In genomic region chr9:35098762-35099161, GRCm38 (mm10) we compare ENCODE assay signal across 10 mouse cellular contexts. TPM values are rescaled to one million over a fixed set of nuclear protein-coding genes. Genes with fewer than 3 reads are reported as not detected.
DNase-seq lines count a peak whose midpoint lies in the region; ATAC-seq and TF ChIP-seq lines count a peak whose summit lies in the region.
"Had no signal": no experiment of that assay in that cellular context is flagged by ENCODE, and none has a peak within 500 bp of the region (broad histone marks: within the 10 kb centered on the region; RNA-seq: fewer than 3 reads in every experiment).

No protein-coding gene starts in this region.

- no peak overlapping the region for H3K27ac ChIP-seq in thymus, adult 2 months (ENCODE audit: control insufficient read depth, insufficient read depth, low read length)
- H3K27ac ChIP-seq in liver, embryonic 13.5 days = peak overlapping the region; percentile 61
- H3K27ac ChIP-seq in midbrain, embryonic 11.5 days (ENCODE audit: low read depth, low read length) = no peak overlapping the region
- H3K27ac ChIP-seq: hindbrain, postnatal 0 days had no signal

- DNase-seq in heart, postnatal 4 days = peak; percentile 3
- DNase-seq in heart, postnatal 25 days (ENCODE audit: low spot score) = no peak
- peak; percentile 3 for DNase-seq in thymus, adult 2 months
- DNase-seq in thymus, postnatal 25 days = no peak
- no peak for DNase-seq in liver, embryonic 13.5 days
- DNase-seq in testis, postnatal 14 days (ENCODE audit: low spot score) = peak; percentile 3
- no peak for DNase-seq in midbrain, embryonic 11.5 days (ENCODE audit: low spot score, missing footprints)
- no peak for DNase-seq in gastrocnemius, postnatal 10 days

- TF ChIP-seq CTCF in thymus, adult 2 months (IDR thresholded peaks at IDR 0.05; ENCODE audit: borderline replicate concordance, control insufficient read depth, extremely low read depth, insufficient read depth, low read length, poor library complexity) = no peak

- no peak for ATAC-seq in liver, embryonic 13.5 days (ENCODE audit: low read depth)
- ATAC-seq in midbrain, embryonic 11.5 days (ENCODE audit: low FRiP score) = no peak
- ATAC-seq: forebrain, embryonic 16.5 days; hindbrain, postnatal 0 days had no signal

- intact Hi-C loops in heart, postnatal 25 days (cut with DNase I) = no loop called here

- no peak for TF ChIP-seq POLR2A in thymus, adult 2 months (IDR thresholded peaks at IDR 0.05; ENCODE audit: control insufficient read depth, extremely low read depth, insufficient read depth, low read length, poor library complexity)

- no peaks in the 10 kb centered on the region for H3K36me3 ChIP-seq in thymus, adult 2 months (ENCODE audit: control insufficient read depth, insufficient read depth, low read length)
- peaks cover 38% of the 10 kb centered on the region for H3K36me3 ChIP-seq in liver, embryonic 13.5 days
- H3K36me3 ChIP-seq in midbrain, embryonic 11.5 days (ENCODE audit: control insufficient read depth, insufficient read depth, low read length) = no peaks in the 10 kb centered on the region

- H3K4me2 ChIP-seq in liver, embryonic 13.5 days = no peak overlapping the region
- no peak overlapping the region for H3K4me2 ChIP-seq in midbrain, embryonic 11.5 days

- H3K4me3 ChIP-seq in thymus, adult 2 months (ENCODE audit: control insufficient read depth, insufficient read depth, low read length) = no peak overlapping the region
- H3K4me3 ChIP-seq in liver, embryonic 13.5 days (replicated peaks) = no peak overlapping the region
- H3K4me3 ChIP-seq in midbrain, embryonic 11.5 days (ENCODE audit: low read depth, low read length) = no peak overlapping the region

- no peaks in the 10 kb centered on the region for H3K9me3 ChIP-seq in liver, embryonic 13.5 days (replicated peaks)
- no peaks in the 10 kb centered on the region for H3K9me3 ChIP-seq in midbrain, embryonic 11.5 days (ENCODE audit: control insufficient read depth, low read length)

- peak overlapping the region; percentile 19; the same call in 1 of the 2 replicates for H3K9ac ChIP-seq in liver, embryonic 13.5 days
- no peak overlapping the region for H3K9ac ChIP-seq in midbrain, embryonic 11.5 days (ENCODE audit: low read length)

- 54% methylated on average over 4 of the region's 4 CpGs for WGBS in thymus, adult 2 months
- 72% methylated on average over 4 of the region's 4 CpGs for WGBS in liver, embryonic 13.5 days (ENCODE audit: insufficient replicate concordance)
- WGBS in midbrain, embryonic 11.5 days = 88% methylated on average over 4 of the region's 4 CpGs

- H3K4me1 ChIP-seq in thymus, adult 2 months (replicated peaks; ENCODE audit: control insufficient read depth, insufficient read depth, low read length) = peaks cover 4% of the 10 kb centered on the region; the same call in 1 of the 2 replicates
- H3K4me1 ChIP-seq in liver, embryonic 13.5 days (replicated peaks) = peaks cover 86% of the 10 kb centered on the region
- no peaks in the 10 kb centered on the region for H3K4me1 ChIP-seq in midbrain, embryonic 11.5 days (ENCODE audit: control insufficient read depth, insufficient read depth, low read length)

- no peaks in the 10 kb centered on the region for H3K27me3 ChIP-seq in thymus, adult 2 months (ENCODE audit: control insufficient read depth, insufficient read depth, low read length)
- no peaks in the 10 kb centered on the region for H3K27me3 ChIP-seq in liver, embryonic 13.5 days
- no peaks in the 10 kb centered on the region for H3K27me3 ChIP-seq in midbrain, embryonic 11.5 days (ENCODE audit: control insufficient read depth, insufficient read depth, low read length)

RNA-seq across cellular contexts. Expression of gene St3gal4, which starts 20.3 kb away (rescaled TPM):
- total RNA-seq in heart, postnatal 4 days (2021) = 10 to 100 TPM; 34.4 to 38.0 TPM
- total RNA-seq in heart, postnatal 25 days (2021) = 10 to 100 TPM; 33.2 to 34.1 TPM
- polyA plus RNA-seq in thymus, adult 2 months (2012; rRNA removed) = 8.9 and 10.4 TPM in 2 replicates
- 24.1 and 26.1 TPM in 2 replicates for polyA plus RNA-seq in liver, embryonic 13.5 days (2015; fragmentation: Nextera tagmentation; extraction: Ambion mirVana)
- 10.7 and 11.0 TPM in 2 replicates for polyA plus RNA-seq in midbrain, embryonic 11.5 days (2014; fragmentation: Nextera tagmentation; extraction: Ambion mirVana)
- 10 to 100 TPM; 12.7 to 13.1 TPM for total RNA-seq in gastrocnemius, postnatal 10 days (2021)

Comparison
In these comparisons a context has a peak if more than half of its experiments do, and no peak if none do; other contexts are left out.
1. DNase-seq: peak in heart, postnatal 4 days (single experiment), thymus, adult 2 months (single experiment) and testis, postnatal 14 days (single experiment); none in heart, postnatal 25 days (single experiment), thymus, postnatal 25 days (single experiment), liver, embryonic 13.5 days (single experiment), midbrain, embryonic 11.5 days (single experiment) and gastrocnemius, postnatal 10 days (single experiment).